Mouse (Mus musculus) lung, postnatal 0 days (tissue): ENCODE measurements around the gene Pou1f1. TPM values are rescaled to one million over a fixed set of nuclear protein-coding genes. Genes with fewer than 3 reads are reported as not detected.

Source experiments
- ATAC-seq: fragments of 200-750 bp; cut with Nextera tagmentation; 2 replicates; pipeline ENCODE4 v1.8.0; 2017; ENCODE audit warnings: moderate library complexity
- DNase-seq: peaks from one replicate; pipeline ENCODE4 v3.0.0-alpha.2; 2016; ENCODE audit warnings: low spot score
- H3K27ac ChIP-seq: fragments of 300-500 bp; sonication (generic); 2 replicates; pipeline ENCODE4 v1.5.1; 2014; ENCODE audit warnings: antibody characterized with exemption, mild to moderate bottlenecking, low read length, mixed read lengths
- H3K27me3 ChIP-seq: fragments of 300-500 bp; sonication (generic); replicated peaks from 2 replicates; pipeline ENCODE4 v1.6.1; 2014; ENCODE audit warnings: low read length, mixed read lengths; ENCODE audit not compliant: insufficient read depth
- H3K36me3 ChIP-seq: fragments of 300-500 bp; sonication (generic); 2 replicates; pipeline ENCODE4 v1.6.1; 2014; ENCODE audit warnings: low read length, mixed read lengths; ENCODE audit not compliant: insufficient read depth
- H3K4me1 ChIP-seq: fragments of 300-500 bp; sonication (generic); 2 replicates; pipeline ENCODE4 v1.6.1; 2014; ENCODE audit warnings: antibody characterized with exemption, low read depth, low read length, mixed read lengths; ENCODE audit not compliant: insufficient read depth
- H3K4me2 ChIP-seq: fragments of 300-500 bp; sonication (generic); replicated peaks from 2 replicates; pipeline ENCODE4 v1.6.1; 2014; ENCODE audit warnings: low read depth, mild to moderate bottlenecking, low read length, moderate library complexity, mixed read lengths
- H3K4me3 ChIP-seq: fragments of 300-500 bp; sonication (generic); 2 replicates; pipeline ENCODE4 v1.5.1; 2014; ENCODE audit warnings: low read depth, low read length
- H3K9ac ChIP-seq: fragments of 300-500 bp; sonication (generic); replicated peaks from 2 replicates; pipeline ENCODE4 v1.6.1; 2014; ENCODE audit warnings: low read depth, mild to moderate bottlenecking
- H3K9me3 ChIP-seq: fragments of 300-500 bp; sonication (generic); 2 replicates; pipeline ENCODE4 v1.6.1; 2016; ENCODE audit warnings: low read length, mixed read lengths
- CTCF ChIP-seq: IDR thresholded peaks from 2 replicates; pipeline ENCODE4 v1.5.1; 2016; ENCODE audit warnings: antibody characterized with exemption, mild to moderate bottlenecking
- EP300 ChIP-seq: IDR thresholded peaks from 2 replicates; pipeline ENCODE4 v1.6.1; 2016; ENCODE audit warnings: antibody characterized with exemption, mild to moderate bottlenecking, control low read depth
- WGBS: fragments of 180-500 bp; shearing (Covaris S2); extraction: QIAGEN DNeasy Blood & Tissue Kit; methylation state at CpG from one replicate; pipeline ENCODE4 v1.1.7; 2014; 5-methylcytosine and 5-hydroxymethylcytosine counted together
- polyA plus RNA-seq: library from polyadenylated mRNA; unstranded; fragments of >200 nt; fragmentation: Nextera tagmentation; extraction: Ambion mirVana; gene quantifications from 2 replicates; pipeline ENCODE4 v1.2.1, GENCODE M21; 2015

Gene Pou1f1
- polyA plus RNA-seq, 1 experiment from 2014 or later, result not detected

DNA sequence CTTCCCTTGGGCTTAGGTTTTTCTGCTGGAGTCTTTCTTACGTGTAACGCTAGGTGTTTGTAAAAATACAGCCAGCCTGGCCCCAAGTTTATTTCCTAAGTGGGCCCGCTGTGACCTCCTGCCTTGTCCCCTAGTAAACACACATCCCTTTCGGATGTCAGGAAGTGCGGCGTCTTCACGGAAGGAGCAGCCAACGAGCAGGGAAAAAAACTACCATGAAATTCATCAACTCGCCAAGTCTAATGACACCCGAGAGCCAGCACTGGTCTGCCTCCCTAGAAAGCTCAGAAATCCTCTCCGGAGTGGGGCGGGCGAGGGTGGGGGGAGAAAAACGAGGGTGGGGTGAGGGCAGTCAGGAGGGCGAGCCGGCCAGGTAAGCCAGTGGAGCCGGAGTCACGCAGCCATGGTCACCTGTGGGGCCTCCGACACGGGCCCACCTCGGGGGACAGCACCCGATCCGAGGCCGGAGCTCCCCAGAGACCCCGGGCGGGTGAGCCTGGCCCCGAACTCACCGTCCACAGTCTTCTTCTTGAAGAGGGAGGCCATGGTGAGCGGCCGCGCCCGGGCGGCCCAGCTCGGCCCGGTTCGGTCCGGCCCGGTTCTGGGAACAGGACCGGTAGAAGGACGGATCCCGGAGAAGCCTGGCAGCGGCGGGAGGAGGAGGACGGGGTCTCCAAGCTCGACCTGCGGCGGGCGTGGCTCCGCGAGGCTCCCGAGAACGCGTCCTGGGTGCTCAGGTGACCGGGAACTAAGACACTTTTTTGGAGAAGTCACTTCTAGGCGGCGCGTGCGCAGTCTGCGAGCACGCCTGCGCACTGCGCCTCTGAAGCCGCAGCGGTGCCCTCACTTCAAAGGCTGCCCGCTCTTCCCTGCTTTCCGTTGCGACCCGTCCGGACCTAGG lies 41.9 kb downstream of the Pou1f1 start, which contains the start of gene Chmp2b:
Gene Chmp2b (minus strand): TSS at position 764 of the 901 bp plus-strand sequence.
- Histone ChIP-seq H3K36me3 (no peaks in the 10 kb centered on the region), H3K4me1 (peaks cover 6% of the 10 kb centered on the region; the same call in 1 of the 2 replicates), H3K27me3 (no peaks in the 10 kb centered on the region), H3K9me3 (no peaks in the 10 kb centered on the region), H3K9ac (peak within 1 kb of the TSS; percentile 96), H3K27ac (peak within 1 kb of the TSS; percentile 77), H3K4me3 (peak within 1 kb of the TSS; percentile 97), H3K4me2 (peak within 1 kb of the TSS; percentile 80)
- TF ChIP-seq CTCF (no peak), EP300 (no peak)
- ATAC-seq (peak; percentile 94), DNase-seq (peak; percentile 96)
- WGBS, result under 1% methylated on average over 64 of the region's 69 CpGs

DNA sequence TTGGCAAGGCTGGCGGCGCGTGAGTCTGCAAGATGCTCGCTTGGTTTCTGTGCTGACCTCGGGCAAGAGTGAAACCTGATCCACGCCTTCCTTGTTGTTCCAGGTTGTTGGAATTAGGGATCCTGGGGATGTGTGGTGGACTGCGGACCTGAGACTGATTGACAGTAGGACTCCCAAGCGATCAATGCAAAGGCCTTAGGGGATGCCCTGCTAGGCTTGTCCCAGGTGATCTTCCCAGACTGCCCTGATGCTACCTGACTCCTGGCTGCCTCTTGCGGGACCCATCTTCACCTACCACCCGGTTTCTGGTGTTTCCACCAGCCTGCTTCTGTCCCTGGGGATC lies 42.5 kb downstream of the Pou1f1 start:
- H3K9ac ChIP-seq, result peak overlapping the region; percentile 96
- H3K4me3 ChIP-seq, result peak overlapping the region; percentile 97
- H3K36me3 ChIP-seq, result no peaks in the 10 kb centered on the region
- no peak; the same call in 1 of the 2 replicates for ATAC-seq
- no peaks in the 10 kb centered on the region for H3K9me3 ChIP-seq
- WGBS, result 3% methylated on average over 10 of the region's 10 CpGs
- peak overlapping the region; percentile 80 for H3K4me2 ChIP-seq
- H3K4me1 ChIP-seq, result peaks cover 6% of the 10 kb centered on the region; the same call in 1 of the 2 replicates
- no peak overlapping the region for H3K27ac ChIP-seq
- TF ChIP-seq CTCF, result no peak
- DNase-seq, result no peak
- H3K27me3 ChIP-seq, result no peaks in the 10 kb centered on the region

DNA sequence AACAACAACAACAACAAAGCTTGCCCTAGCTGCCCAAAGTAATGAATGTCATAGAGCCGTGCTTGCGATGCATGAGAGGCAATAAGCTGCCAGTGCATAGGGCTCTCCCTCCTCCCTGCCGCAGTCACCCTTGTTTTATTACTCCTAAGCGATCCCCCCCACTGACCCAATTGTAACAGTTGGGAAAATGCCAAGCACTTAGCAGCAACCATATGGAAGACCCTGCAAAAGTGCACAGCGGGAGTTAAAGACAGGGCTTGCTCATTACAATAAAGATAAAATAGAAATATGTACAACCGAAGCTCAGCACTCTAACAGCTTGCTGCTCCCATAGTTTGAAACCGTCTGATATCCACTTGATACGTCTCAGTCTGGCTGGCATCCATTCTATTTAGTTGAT lies 44.0 kb downstream of the Pou1f1 start:
- no peak overlapping the region for H3K4me3 ChIP-seq
- H3K9me3 ChIP-seq, result no peaks in the 10 kb centered on the region
- H3K27me3 ChIP-seq, result no peaks in the 10 kb centered on the region
- no peak for DNase-seq
- WGBS, result 69% methylated on average over 8 of the region's 8 CpGs
- TF ChIP-seq EP300, result no peak
- no peak for TF ChIP-seq CTCF
- H3K4me2 ChIP-seq, result no peak overlapping the region
- no peak overlapping the region for H3K27ac ChIP-seq
- no peaks in the 10 kb centered on the region for H3K36me3 ChIP-seq
- no peak for ATAC-seq
- H3K4me1 ChIP-seq, result peaks cover 6% of the 10 kb centered on the region; the same call in 1 of the 2 replicates
- no peak overlapping the region for H3K9ac ChIP-seq

DNA sequence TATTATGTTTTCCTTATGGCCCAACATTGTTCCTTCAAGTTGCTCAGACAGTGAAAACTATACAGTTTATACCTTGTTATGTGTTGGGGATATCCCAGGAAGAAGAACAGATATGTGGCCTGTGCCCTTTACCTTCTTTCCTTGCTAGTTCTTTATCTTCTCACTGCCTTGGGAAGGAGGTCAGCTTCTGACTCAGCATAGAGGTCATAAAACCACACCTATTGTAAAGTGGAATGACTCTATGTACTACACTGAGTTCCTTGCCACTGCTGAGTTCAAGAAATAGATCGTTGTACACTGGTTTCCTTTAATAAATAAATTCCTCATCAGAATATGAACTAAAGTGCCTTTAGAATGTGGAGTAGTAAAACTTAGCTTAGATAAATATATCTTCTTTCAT lies 44.6 kb downstream of the Pou1f1 start:
- H3K9ac ChIP-seq, result no peak overlapping the region
- no peak overlapping the region for H3K4me2 ChIP-seq
- H3K9me3 ChIP-seq, result no peaks in the 10 kb centered on the region
- TF ChIP-seq EP300 (no peak), CTCF (no peak)
- H3K36me3 ChIP-seq, result no peaks in the 10 kb centered on the region
- H3K27ac ChIP-seq, result no peak overlapping the region
- peaks cover 6% of the 10 kb centered on the region; the same call in 1 of the 2 replicates for H3K4me1 ChIP-seq
- no peaks in the 10 kb centered on the region for H3K27me3 ChIP-seq
- 80% methylated on average over 1 of the region's 1 CpGs for whole genome bisulfite sequencing
- no peak overlapping the region for H3K4me3 ChIP-seq
- ATAC-seq (no peak), DNase-seq (no peak)

DNA sequence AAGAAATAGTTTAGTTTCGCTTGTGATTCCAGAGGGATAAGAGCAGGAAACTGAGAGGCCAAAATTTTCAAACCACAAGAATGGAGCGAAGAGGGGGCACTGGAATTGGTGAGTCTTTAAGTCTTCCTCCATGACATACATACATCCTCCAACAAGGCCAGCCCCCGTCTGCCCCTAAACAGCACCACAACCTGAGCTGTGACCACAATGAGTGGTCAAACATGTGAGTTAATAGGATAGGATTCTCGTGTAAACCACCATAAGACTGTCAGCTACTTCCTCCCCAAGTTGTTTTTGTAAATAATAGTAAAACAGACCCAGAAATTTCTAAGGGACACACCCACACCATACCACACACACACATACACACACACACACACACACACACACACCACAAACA lies 48.5 kb downstream of the Pou1f1 start:
- no peak overlapping the region for H3K9ac ChIP-seq
- WGBS, result 71% methylated on average over 4 of the region's 4 CpGs
- no peak for ATAC-seq

DNA sequence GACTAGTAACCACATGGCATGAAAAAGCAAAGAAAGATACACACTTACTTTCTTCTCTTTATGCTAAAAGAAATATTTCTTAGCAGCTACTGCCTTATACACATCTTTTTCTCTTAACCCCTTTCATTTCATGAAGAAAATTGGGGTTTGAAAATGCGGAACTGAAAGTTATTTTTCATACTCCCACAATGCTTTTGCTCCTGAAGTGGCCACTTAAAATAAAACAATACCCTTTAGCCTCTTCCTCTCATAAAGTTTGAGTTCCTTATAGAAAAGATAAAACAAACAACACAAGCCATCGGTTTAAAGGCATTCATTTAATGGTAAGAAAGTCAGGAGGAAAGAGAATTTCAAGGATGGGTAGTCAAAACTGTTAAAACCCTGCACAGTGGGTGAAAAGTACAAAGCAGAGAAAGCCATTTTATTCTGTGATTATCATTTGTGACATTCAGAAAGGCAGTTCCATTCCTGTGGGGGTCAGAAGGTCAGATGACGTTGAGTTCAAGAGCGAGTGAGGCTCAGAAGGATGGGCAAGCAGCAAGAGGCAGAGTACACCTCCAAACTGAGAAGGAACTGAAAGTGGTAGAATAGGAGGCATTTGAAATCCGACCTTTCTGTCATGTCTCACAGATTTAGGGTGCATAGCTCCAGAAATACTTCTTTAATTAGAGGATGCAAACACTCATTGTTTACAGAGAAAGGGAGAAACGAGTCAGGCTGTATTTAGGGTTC lies 57.2 kb downstream of the Pou1f1 start:
- Histone ChIP-seq H3K27me3 (no peaks in the 10 kb centered on the region), H3K27ac (no peak overlapping the region), H3K9ac (no peak overlapping the region), H3K4me1 (no peaks in the 10 kb centered on the region), H3K36me3 (no peaks in the 10 kb centered on the region), H3K4me3 (no peak overlapping the region), H3K9me3 (no peaks in the 10 kb centered on the region), H3K4me2 (no peak overlapping the region)
- WGBS, result 44% methylated on average over 6 of the region's 6 CpGs
- no peak for ATAC-seq
- no peak for TF ChIP-seq EP300
- TF ChIP-seq CTCF, result no peak
- DNase-seq, result no peak

More for the DNA sequence above, 48.5 kb downstream of the Pou1f1 start:
- Histone ChIP-seq H3K27me3 (no peaks in the 10 kb centered on the region), H3K27ac (no peak overlapping the region), H3K9me3 (no peaks in the 10 kb centered on the region), H3K4me2 (no peak overlapping the region), H3K36me3 (no peaks in the 10 kb centered on the region), H3K4me3 (no peak overlapping the region), H3K4me1 (no peaks in the 10 kb centered on the region)
- TF ChIP-seq EP300 (no peak), CTCF (no peak)
- DNase-seq, result no peak

Other genes with a start within 250 kb of the Pou1f1 start
- gene Chmp2b, start 42.2 kb downstream of the Pou1f1 start, polyA plus RNA-seq, result 104 and 116 TPM in 2 replicates